Mouse (Mus musculus) lung, adult 2 months (tissue): ENCODE results near the gene Nup205. TPM values are rescaled to one million over a fixed set of nuclear protein-coding genes. Genes with fewer than 3 reads are reported as not detected.

Experiments
- DNase-seq: peaks from one replicate; pipeline ENCODE4 v3.0.0; 2022
- H3K4me1 ChIP-seq: fragments of 200-500 bp; 2 replicates; pipeline ENCODE4 v1.6.1; 2011; ENCODE audit warnings: low read length; ENCODE audit not compliant: control insufficient read depth, insufficient read depth
- H3K4me3 ChIP-seq: fragments of 200-500 bp; replicated peaks from 2 replicates; pipeline ENCODE3; 2011; ENCODE audit warnings: low read depth, mild to moderate bottlenecking, control low read depth, low read length; ENCODE audit errors: extremely low read depth
- CTCF ChIP-seq: fragments of 200-500 bp; IDR thresholded peaks from 2 replicates; pipeline ENCODE4 v1.5.1; 2011; ENCODE audit warnings: mild to moderate bottlenecking, low read length, control low read depth; ENCODE audit not compliant: insufficient read depth
- POLR2A ChIP-seq: fragments of 200-500 bp; IDR thresholded peaks from 2 replicates; pipeline ENCODE4 v1.6.1; 2011; ENCODE audit warnings: low read depth, mild to moderate bottlenecking, control low read depth, low read length, borderline replicate concordance; ENCODE audit errors: extremely low read depth
- WGBS: fragments of 180-500 bp; shearing (Covaris S2); methylation state at CpG from one replicate; pipeline ENCODE4 v1.1.7; 2018; 5-methylcytosine and 5-hydroxymethylcytosine counted together
- polyA plus RNA-seq: library from polyadenylated mRNA; depleted of rRNA; stranded (reverse); fragments of >200 nt; gene quantifications from 2 replicates; pipeline ENCODE4 v1.2.3, GENCODE M21; 2012

The Nup205 gene
- polyA plus RNA-seq, 1 experiment: 11.7 TPM

DNA sequence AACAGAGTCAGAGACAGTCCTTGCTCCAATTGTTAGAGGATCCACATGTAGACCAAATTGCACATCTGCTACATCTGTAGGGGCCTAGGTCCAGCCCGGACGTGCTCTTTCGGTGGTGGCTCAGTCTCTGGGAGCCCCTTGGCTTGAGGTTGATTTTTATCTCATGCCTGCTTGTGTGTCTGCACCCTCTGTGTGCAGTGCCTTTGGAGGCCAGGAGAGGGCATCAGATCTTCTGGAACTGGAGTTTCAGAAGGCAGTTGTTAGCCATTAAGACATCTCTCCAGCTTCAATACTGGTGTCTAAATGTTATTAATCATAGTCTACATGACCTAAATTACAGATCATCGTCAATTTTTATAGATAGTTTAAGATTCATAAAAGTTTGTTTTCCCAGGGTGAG, 66.0 kb downstream of the Nup205 start:
- over 99% methylated on average over 4 of the region's 4 CpGs for WGBS
- TF ChIP-seq CTCF (no peak), POLR2A (no peak)
- Histone ChIP-seq H3K4me1 (no peaks in the 10 kb centered on the region), H3K4me3 (no peak overlapping the region)
- DNase-seq: no peak

- WGBS: 82% methylated on average over 9 of the region's 9 CpGs
- no peaks in the 10 kb centered on the region for H3K4me1 ChIP-seq
- no peak overlapping the region for H3K4me3 ChIP-seq
- no peak for TF ChIP-seq POLR2A
- TF ChIP-seq CTCF: no peak
- DNase-seq: no peak
These were observed 66.8 kb downstream of the Nup205 start for GRCm38 (mm10) chr6:35243989-35244388.

DNA sequence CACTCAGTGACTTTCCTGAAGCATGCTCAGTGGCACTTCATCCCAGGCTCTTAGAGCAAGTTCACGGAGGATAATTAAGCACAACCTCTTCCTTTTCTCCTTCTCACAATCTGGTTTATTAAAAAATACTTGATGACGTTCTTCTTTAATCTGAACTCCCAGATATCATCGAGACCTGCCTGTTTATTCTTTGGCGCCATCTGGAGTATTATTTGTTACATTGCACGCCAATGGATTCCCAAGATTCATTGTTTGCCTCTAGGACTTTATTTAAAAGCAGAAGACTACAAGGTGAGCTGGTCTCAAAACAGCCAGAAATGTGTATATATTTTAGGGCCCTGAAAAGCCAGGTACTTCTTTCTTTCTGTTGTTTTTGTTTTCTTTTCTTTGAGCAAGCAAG, 67.9 kb downstream of the Nup205 start:
- DNase-seq: no peak
- Histone ChIP-seq H3K4me3 (no peak overlapping the region), H3K4me1 (no peaks in the 10 kb centered on the region)
- 31% methylated on average over 5 of the region's 5 CpGs for WGBS
- TF ChIP-seq CTCF (no peak), POLR2A (no peak)

- peaks cover 13% of the 10 kb centered on the region for H3K4me1 ChIP-seq
- TF ChIP-seq POLR2A (no peak), CTCF (no peak)
- DNase-seq: no peak
- no peak overlapping the region for H3K4me3 ChIP-seq
- WGBS: 74% methylated on average over 17 of the region's 17 CpGs
These were observed 74.7 kb downstream of the Nup205 start for GRCm38 (mm10) chr6:35251807-35252476.

- DNase-seq: peak; percentile 80
- whole genome bisulfite sequencing: under 1% methylated on average over 60 of the region's 60 CpGs
- H3K4me3 ChIP-seq: peak overlapping the region; percentile 76
- TF ChIP-seq CTCF (peak; percentile 54), POLR2A (peak; percentile 95; the same call in 1 of the 2 replicates)
- H3K4me1 ChIP-seq: peaks cover 15% of the 10 kb centered on the region
These were observed 75.5 kb downstream of the Nup205 start for GRCm38 (mm10) chr6:35252477-35253346.

GRCm38 (mm10) chr6:35253474-35253873, 76.3 kb downstream of the Nup205 start:
- H3K4me1 ChIP-seq: peaks cover 17% of the 10 kb centered on the region
- TF ChIP-seq CTCF (no peak), POLR2A (no peak)
- H3K4me3 ChIP-seq: no peak overlapping the region
- no peak for DNase-seq
- 48% methylated on average over 5 of the region's 5 CpGs for WGBS

GRCm38 (mm10) chr6:35254136-35254904, 77.1 kb downstream of the Nup205 start:
- 50% methylated on average over 9 of the region's 9 CpGs for WGBS
- DNase-seq: no peak
- Histone ChIP-seq H3K4me3 (no peak overlapping the region), H3K4me1 (peaks cover 17% of the 10 kb centered on the region)
- TF ChIP-seq POLR2A (no peak), CTCF (0 out of 2 replicates have a peak, but pooled peaks have one; percentile 1)

DNA sequence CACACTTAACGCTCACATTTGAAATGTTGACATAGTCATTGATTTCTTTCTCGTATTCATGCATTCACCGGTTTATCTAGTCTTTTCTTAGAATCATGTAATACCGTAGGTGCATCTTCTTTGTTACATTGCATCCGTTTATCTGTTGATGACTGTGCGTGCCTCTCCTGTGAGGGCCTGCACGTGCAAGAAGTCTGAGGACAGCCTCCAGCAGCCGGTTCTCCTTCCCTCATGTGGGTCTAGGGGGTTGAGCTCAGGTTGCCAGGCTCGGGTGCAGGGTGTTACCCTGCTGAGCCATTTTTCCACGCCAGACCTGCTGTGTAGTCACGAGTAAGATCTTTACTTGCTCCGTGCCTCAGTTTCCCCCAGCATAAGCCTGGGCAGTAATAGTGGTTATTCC, 77.8 kb downstream of the Nup205 start:
- H3K4me3 ChIP-seq: no peak overlapping the region
- DNase-seq: no peak
- H3K4me1 ChIP-seq: peaks cover 19% of the 10 kb centered on the region
- 66% methylated on average over 12 of the region's 12 CpGs for WGBS
- no peak for TF ChIP-seq POLR2A

DNA sequence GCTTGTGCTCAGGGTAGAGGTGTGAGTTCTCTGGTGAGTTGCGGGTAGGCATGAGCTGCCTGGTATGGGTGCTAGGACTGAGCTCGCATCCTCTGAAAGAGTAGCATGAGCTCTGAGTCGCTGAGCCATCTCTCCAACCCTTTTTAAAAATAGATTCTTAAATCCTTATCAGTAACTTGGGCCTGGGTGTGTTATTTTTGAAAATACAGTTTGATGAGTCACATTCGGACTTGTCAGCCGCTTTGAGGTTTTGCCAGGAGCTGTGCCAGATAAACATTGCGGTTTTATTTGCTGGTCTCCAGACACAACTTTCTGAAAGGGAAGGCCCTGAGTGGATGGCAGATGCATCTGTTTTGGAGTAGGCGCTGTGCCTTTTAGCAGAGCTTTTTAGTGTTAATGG, 79.5 kb downstream of the Nup205 start:
- WGBS: 24% methylated on average over 7 of the region's 7 CpGs
- Histone ChIP-seq H3K4me3 (no peak overlapping the region), H3K4me1 (peaks cover 19% of the 10 kb centered on the region)
- TF ChIP-seq CTCF (no peak), POLR2A (no peak)
- DNase-seq: no peak
